Mouse (Mus musculus): ENCODE measurements around the gene Zfp446.
A peak's percentile ranks its signal among the peaks of the same experiment; 100 is the strongest.

The Zfp446 gene

DNA sequence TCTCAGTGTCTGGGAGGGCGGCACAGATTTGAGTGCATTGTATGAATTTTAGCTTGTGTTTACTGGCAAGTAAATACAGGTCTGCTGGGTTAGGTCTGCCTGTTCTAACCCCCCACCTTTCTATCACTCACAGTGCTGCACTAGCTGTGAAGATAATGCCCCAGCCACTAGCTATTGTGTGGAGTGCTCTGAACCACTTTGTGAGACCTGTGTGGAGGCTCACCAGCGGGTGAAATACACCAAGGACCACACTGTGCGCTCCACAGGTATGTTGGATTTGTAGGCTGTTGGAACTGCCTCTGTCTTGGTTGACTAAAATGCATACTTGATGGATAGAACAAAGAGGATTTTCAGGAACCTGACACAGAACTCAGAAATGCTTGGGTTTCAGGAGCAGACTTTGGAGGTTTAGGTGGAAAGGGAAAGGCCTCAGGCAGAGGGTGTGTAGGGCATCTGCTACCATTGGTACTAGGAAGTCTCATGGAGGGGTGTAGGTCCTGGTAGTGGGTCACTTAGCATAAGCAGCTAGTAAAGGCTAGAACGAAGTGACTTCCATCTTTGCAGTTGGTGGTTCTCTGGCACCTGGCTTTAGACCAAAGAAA lies 48.0 kb downstream of the Zfp446 start:
- no peak for DNase-seq

GRCm38 (mm10) chr7:13028986-13029385 lies 51.3 kb downstream of the Zfp446 start:
- no peak for DNase-seq

- peak; percentile 35 to 62 for DNase-seq
Measured at GRCm38 (mm10) chr7:13031069-13031468, 53.4 kb downstream of the Zfp446 start.

DNA sequence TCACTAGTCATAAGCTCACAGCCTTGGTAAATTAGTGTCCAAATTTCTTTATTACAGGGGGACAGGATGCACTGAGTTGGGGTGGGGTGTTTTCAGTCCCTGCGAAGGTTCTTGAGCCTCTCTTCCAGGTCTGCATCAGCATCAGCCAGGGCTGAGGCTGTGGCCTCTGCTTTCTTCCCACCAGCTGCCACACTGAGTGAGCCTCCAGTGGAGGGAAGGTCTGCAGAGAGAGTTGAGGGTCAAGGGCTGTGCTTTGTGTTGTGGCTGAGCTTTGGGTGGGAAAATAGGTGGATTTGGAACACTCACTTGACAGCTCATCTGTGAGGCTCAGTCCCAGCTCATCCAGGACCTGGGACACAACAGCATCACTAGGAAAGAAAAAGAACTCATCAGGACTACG lies 54.3 kb downstream of the Zfp446 start:
- no peak for DNase-seq

DNA sequence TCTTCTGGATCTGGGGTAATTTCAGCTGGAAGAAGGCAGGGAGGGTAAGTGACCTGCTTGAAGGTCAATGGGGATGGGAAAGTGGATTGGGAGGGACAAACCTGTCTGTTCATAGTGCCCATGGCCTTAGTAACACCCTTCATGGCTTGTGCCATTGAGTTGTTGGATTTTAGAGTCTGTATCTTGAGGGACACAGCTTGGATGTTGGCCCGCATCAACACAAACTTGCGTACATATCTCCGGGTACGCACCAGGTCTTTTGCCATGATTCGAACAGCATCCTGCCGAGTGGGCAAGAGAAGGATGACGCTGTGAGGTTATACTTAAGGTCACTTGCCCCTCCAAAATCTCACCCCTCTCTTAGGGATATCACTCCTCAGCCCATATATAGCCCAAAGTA lies 54.9 kb downstream of the Zfp446 start:
- DNase-seq: no peak

GRCm38 (mm10) chr7:13033451-13034147 lies 56.0 kb downstream of the Zfp446 start:
- no peak for DNase-seq

GRCm38 (mm10) chr7:13034148-13034977 lies 56.7 kb downstream of the Zfp446 start, which contains the start of gene Chmp2a:
Gene Chmp2a (minus strand): TSS chr7:13034807.
- peak; percentile 98 to 99 for DNase-seq
